Mouse (Mus musculus): ENCODE measurements around the gene Nup85.

DNA sequence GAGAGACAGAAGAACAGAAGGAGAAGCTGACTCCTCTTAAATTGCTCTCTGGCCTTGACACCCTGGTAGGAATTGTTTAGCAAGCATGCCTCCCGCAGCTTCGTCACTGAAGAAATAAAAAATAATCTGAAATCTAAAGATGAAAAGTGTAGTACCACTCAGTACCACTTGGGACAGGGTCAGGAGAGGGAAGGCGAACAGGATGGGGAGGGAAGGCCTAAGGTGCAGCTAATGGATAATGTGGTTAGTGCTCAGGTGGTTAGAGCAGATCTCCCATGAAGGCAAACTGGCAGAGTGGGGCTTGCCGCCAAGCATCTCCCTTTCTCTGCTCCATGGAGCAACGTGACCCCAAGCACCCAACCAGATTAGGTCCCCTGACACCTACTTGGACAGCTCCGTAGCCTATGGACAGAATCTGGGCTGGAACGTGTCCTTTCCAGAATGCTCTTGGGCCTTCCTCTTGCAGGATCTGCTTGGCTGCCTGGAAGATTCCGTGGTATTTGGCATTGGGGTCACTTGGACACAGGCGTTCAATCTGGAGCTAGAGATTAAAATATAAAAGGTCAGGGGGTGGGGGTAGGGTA lies 59.3 kb downstream of the Nup85 start:
- TF ChIP-seq CTCF (IDR thresholded peaks at IDR 0.05; ENCODE audit: insufficient read depth, low read length) (peak; percentile 44), POLR2A (IDR thresholded peaks at IDR 0.05; ENCODE audit: borderline replicate concordance, extremely low read depth, low read depth, low read length) (no peak)
